Mouse (Mus musculus) T-cell, adult 66 days (primary cell): ENCODE measurements around the gene Lrrn1. TPM values are rescaled to one million over a fixed set of nuclear protein-coding genes. Genes with fewer than 3 reads are reported as not detected.

Experiments
- total RNA-seq, 2 experiments: library from RNA; stranded (reverse); gene quantifications; 3 replicates in 1 of 2; 4 replicates in 1 of 2; pipeline ENCODE4 v1.2.4; 2023

Lrrn1 gene
- not detected for total RNA-seq

DNA sequence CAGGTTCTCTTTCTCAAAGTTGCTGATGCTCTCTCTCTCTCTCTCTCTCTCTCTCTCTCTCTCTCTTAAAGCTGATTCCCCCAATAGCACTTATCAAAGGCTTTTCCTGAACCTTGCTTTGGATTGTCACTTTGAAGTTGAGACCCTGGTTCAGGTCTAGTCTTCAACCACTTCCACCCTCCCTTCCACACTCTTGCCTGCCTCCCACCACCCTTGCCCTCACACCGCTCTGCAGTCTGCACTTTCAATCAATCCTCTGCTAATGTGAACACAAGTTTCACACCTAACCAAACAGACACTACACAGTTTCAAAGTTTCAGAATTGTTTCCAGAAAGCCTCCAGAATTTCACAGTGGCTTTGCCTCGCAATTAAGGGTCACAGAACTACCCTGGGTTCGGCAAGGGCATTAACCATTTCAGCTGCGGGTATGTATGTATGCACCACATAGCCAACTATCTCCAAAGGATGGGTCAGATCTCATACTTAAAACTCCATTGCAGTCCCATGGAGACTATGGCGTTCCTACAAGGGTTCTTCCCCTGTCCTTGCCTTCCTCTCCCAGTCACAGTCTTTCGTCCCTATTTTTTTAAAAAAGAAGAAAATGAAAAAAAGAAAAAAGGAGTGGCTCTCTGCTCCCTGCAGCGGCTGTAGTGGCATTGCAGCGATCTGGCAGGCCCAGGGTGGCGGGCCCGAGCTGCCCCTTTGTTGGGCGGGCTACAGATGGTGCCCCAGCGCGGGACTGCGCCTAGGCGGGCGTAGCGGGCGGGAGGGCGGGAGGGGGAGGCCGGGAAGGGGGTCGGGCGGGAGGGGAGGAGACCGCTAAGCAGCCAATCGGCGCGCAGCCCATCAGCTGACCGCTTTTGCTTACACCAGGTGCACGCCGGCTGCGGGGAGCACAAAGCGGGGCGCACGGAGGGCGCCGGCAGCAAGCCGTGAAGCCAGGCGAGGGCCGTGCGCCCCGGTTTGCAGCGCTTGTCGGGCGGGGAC lies at the start of gene Lrrn1:
Gene Lrrn1 (plus strand): TSS at position 892 of the 988 bp plus-strand sequence.

